Mouse (Mus musculus) liver, embryonic 14.5 days (tissue): Measurements from ENCODE around the gene Ranbp2.

Experiments
- CTCF ChIP-seq: IDR thresholded peaks from 2 replicates; pipeline ENCODE4 v1.5.1; 2016; ENCODE audit warnings: antibody characterized with exemption, low read depth, control low read depth
- EP300 ChIP-seq: IDR thresholded peaks from 2 replicates; pipeline ENCODE4 v1.6.1; 2016; ENCODE audit warnings: antibody characterized with exemption, low read depth

DNA sequence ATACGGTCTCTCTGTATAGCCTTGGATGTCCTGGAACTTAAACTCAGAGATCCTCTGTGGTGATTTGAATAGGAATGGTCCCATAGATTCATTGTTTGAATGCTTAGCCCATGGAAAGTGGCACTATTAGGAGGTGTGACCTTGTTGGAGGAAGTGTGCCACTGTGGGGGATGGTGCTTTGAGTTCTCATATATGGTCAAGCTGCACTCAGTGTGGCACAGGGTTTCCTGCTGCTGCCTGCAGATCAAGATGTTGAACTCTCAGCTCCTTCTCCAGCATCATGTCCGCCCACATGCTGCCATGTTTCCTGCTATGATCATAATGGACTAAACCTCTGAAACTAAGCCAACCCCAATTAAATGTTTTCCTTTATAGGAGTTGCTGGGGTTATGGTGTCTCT, 18.8 kb upstream of the Ranbp2 start:
- TF ChIP-seq CTCF, result no peak
- TF ChIP-seq EP300, result no peak
